Mouse (Mus musculus): ENCODE data around the gene Tle4.
"Not testable (repeated sequence)": the region's sequence is repeated elsewhere in the genome, so short reads cannot be mapped to it uniquely, and the experiment has no call there.

Tle4 gene

GRCm38 (mm10) chr19:14597917-14598689, at the start of gene Tle4:
TSS of gene Tle4 (minus strand) at chr19:14598051.
- DNase-seq (ENCODE audit: low read depth, low spot score): peak; percentile 100

- no peak for DNase-seq (ENCODE audit: low read depth, low spot score)
Observed at GRCm38 (mm10) chr19:14645666-14646065, 47.8 kb upstream of the Tle4 start.

- DNase-seq (ENCODE audit: low read depth, low spot score): no peak
Observed at GRCm38 (mm10) chr19:14644756-14645155, 46.9 kb upstream of the Tle4 start.

GRCm38 (mm10) chr19:14643091-14643490, 45.2 kb upstream of the Tle4 start:
- DNase-seq (ENCODE audit: low read depth, low spot score): not testable (repeated sequence)

- DNase-seq (ENCODE audit: low read depth, low spot score): no peak
Observed at GRCm38 (mm10) chr19:14642663-14643062, 44.8 kb upstream of the Tle4 start.

GRCm38 (mm10) chr19:14635213-14635928, 37.5 kb upstream of the Tle4 start:
- no peak for DNase-seq (ENCODE audit: low read depth, low spot score)

- DNase-seq (ENCODE audit: low read depth, low spot score): no peak
Observed at GRCm38 (mm10) chr19:14623355-14623754, 25.5 kb upstream of the Tle4 start.

GRCm38 (mm10) chr19:14620534-14620933, 22.7 kb upstream of the Tle4 start:
- no peak for DNase-seq (ENCODE audit: low read depth, low spot score)

GRCm38 (mm10) chr19:14619814-14620213, 22.0 kb upstream of the Tle4 start:
- no peak for DNase-seq (ENCODE audit: low read depth, low spot score)

- DNase-seq (ENCODE audit: low read depth, low spot score): no peak
Observed at GRCm38 (mm10) chr19:14614816-14615215, 17.0 kb upstream of the Tle4 start.

- no peak for DNase-seq (ENCODE audit: low read depth, low spot score)
Observed at GRCm38 (mm10) chr19:14610542-14611317, 12.9 kb upstream of the Tle4 start.

- DNase-seq (ENCODE audit: low read depth, low spot score): no peak
Observed at GRCm38 (mm10) chr19:14600841-14601240, 3.0 kb upstream of the Tle4 start.

- DNase-seq (ENCODE audit: low read depth, low spot score): no peak
Observed at GRCm38 (mm10) chr19:14600354-14600753, 2.5 kb upstream of the Tle4 start.

- no peak for DNase-seq (ENCODE audit: low read depth, low spot score)
Observed at GRCm38 (mm10) chr19:14599851-14600251, 2.0 kb upstream of the Tle4 start.

GRCm38 (mm10) chr19:14598690-14599288, 938 bp upstream of the Tle4 start:
- DNase-seq (ENCODE audit: low read depth, low spot score): no peak

- DNase-seq (ENCODE audit: low read depth, low spot score): peak; percentile 64
Observed at GRCm38 (mm10) chr19:14596941-14597916, 622 bp downstream of the Tle4 start.

- DNase-seq (ENCODE audit: low read depth, low spot score): peak; percentile 58
Observed at GRCm38 (mm10) chr19:14596358-14596940, 1.4 kb downstream of the Tle4 start.

GRCm38 (mm10) chr19:14595390-14595997, 2.4 kb downstream of the Tle4 start:
- DNase-seq (ENCODE audit: low read depth, low spot score): peak; percentile 37

- peak; percentile 26 for DNase-seq (ENCODE audit: low read depth, low spot score)
Observed at GRCm38 (mm10) chr19:14594537-14594936, 3.3 kb downstream of the Tle4 start.

Data from A20 (cell line).